Mouse (Mus musculus) G1E (cell line): ENCODE measurements around the gene Tmem235. TPM values are rescaled to one million over a fixed set of nuclear protein-coding genes. Genes with fewer than 3 reads are reported as not detected.
"Not testable (repeated sequence)": the region's sequence is repeated elsewhere in the genome, so short reads cannot be mapped to it uniquely, and the experiment has no call there.

Experiments
- ATAC-seq: 2 replicates; pipeline ENCODE4 v1.8.0; 2016; ENCODE audit warnings: mild to moderate bottlenecking; ENCODE audit not compliant: insufficient number of reproducible peaks, poor library complexity, low FRiP score, severe bottlenecking; ENCODE audit errors: extremely low read depth
- DNase-seq: peaks from one replicate; pipeline ENCODE4 v3.0.0; 2012; ENCODE audit warnings: low spot score
- H3K27me3 ChIP-seq: 2 replicates; pipeline ENCODE4 v1.6.1; 2012; ENCODE audit warnings: mild to moderate bottlenecking, low read length, inconsistent platforms; ENCODE audit not compliant: insufficient read depth
- H3K36me3 ChIP-seq: replicated peaks from 2 replicates; pipeline ENCODE3; 2012; ENCODE audit warnings: mild to moderate bottlenecking, inconsistent platforms
- H3K4me1 ChIP-seq: 2 replicates; pipeline ENCODE4 v1.6.1; 2012; ENCODE audit warnings: low read depth, low read length, inconsistent platforms, mixed read lengths; ENCODE audit not compliant: insufficient read depth
- H3K4me3 ChIP-seq: 2 replicates; pipeline ENCODE4 v1.5.1; 2012; ENCODE audit warnings: low read depth, mild to moderate bottlenecking, inconsistent platforms, low read length, moderate library complexity, mixed read lengths
- H3K9me3 ChIP-seq: replicated peaks from 2 replicates; pipeline ENCODE4 v1.6.1; 2012; ENCODE audit warnings: inconsistent platforms
- CTCF ChIP-seq: IDR thresholded peaks from 2 replicates; pipeline ENCODE4 v1.5.1; 2012; ENCODE audit warnings: low read depth, low read length, inconsistent platforms, mixed read lengths
- GATA1 ChIP-seq: IDR thresholded peaks from 2 replicates; pipeline ENCODE4 v1.6.1; 2012; ENCODE audit warnings: borderline replicate concordance, low read length, inconsistent platforms, mixed read lengths
- GATA2 ChIP-seq: IDR thresholded peaks from 2 replicates; pipeline ENCODE4 v1.6.1; 2012; ENCODE audit warnings: low read depth, low read length, inconsistent platforms, borderline replicate concordance
- POLR2AphosphoS5 ChIP-seq: IDR thresholded peaks from 2 replicates; pipeline ENCODE4 v1.6.1; 2012; ENCODE audit warnings: low read depth, low read length, inconsistent platforms; ENCODE audit not compliant: insufficient replicate concordance
- TAL1 ChIP-seq: conservative IDR thresholded peaks from 2 replicates; pipeline ENCODE4 v1.6.1; 2012; ENCODE audit warnings: low read depth, low read length, inconsistent platforms, mixed read lengths
- polyA plus RNA-seq: library from polyadenylated mRNA; stranded (reverse); fragments of >175 nt; gene quantifications from 2 replicates; pipeline ENCODE4 v1.2.3, GENCODE M21; 2012
- total RNA-seq, 2 experiments: library from RNA; stranded (forward) in 1 of 2; stranded (reverse) in 1 of 2; fragments of 200-1000 nt in 1 of 2; fragments of >200 nt in 1 of 2; fragmentation: Nextera tagmentation in 1 of 2; gene quantifications; 2 replicates each; pipeline ENCODE4 v1.2.3; 2014 to 2017

The Tmem235 gene
- total RNA-seq (2014; fragmentation: Nextera tagmentation), result not detected in 2 replicates
- 0.12 TPM in 1 of 2 replicates, not detected in the other for total RNA-seq (2017)
- polyA plus RNA-seq, result not detected in 2 replicates

DNA sequence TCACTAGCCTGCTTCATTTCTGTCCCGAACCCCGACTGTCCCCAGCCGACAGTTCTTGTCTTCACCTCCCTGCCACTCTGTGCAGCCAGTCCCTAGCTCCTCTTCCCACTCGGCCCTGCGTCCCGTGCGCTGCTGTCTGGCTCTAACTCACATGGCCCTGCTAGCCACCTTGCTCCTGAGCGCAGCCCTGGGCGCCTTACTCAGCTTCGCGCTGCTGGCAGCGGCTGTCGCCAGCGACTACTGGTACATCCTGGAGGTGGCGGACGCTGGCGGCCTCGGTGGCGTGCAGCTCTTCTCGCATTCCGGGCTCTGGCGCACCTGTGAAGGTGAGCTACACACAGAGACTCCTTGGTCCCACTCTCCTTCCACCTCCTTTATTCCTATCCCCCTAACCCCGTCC lies at the start of gene Tmem235:
Gene Tmem235 (plus strand): TSS at position 152 of the 400 bp plus-strand sequence.
- peaks cover 50% of the 10 kb centered on the region for H3K27me3 ChIP-seq
- peaks cover 7% of the 10 kb centered on the region for H3K9me3 ChIP-seq
- peaks cover 33% of the 10 kb centered on the region for H3K36me3 ChIP-seq
- ATAC-seq (no peak), DNase-seq (no peak)
- TF ChIP-seq GATA2, result no peak
- TF ChIP-seq POLR2AphosphoS5, result no peak
- no peak for TF ChIP-seq TAL1
- no peak for TF ChIP-seq GATA1
- no peak within 1 kb of the TSS for H3K4me3 ChIP-seq
- peaks cover 34% of the 10 kb centered on the region for H3K4me1 ChIP-seq

DNA sequence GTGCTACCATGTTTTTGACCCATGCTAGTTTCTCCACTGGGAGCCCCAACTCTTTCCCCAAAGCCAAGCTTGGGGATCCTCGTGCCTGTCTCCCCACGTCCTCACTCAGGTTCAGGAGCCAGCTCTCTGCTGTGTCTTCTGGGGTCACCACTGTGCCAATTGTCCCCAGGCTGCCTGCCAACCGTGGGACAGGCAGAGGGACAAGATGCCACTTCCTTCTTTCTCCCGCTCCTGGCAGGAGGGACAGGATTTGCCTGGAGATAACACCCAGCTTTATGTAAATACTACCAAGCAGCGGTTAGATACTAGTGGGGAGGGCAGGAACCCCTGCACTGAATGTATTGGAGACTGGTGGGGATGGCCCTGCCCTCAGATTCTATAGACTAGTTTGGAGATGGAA lies 46.7 kb upstream of the Tmem235 start:
- TF ChIP-seq TAL1, result no peak
- TF ChIP-seq POLR2AphosphoS5, result no peak
- no peak for TF ChIP-seq GATA2
- no peak for TF ChIP-seq GATA1
- TF ChIP-seq CTCF, result no peak
- Histone ChIP-seq H3K36me3 (peaks cover 84% of the 10 kb centered on the region), H3K4me1 (peaks cover 88% of the 10 kb centered on the region), H3K9me3 (no peaks in the 10 kb centered on the region), H3K27me3 (no peaks in the 10 kb centered on the region), H3K4me3 (no peak overlapping the region)
- DNase-seq (no peak), ATAC-seq (no peak)

DNA sequence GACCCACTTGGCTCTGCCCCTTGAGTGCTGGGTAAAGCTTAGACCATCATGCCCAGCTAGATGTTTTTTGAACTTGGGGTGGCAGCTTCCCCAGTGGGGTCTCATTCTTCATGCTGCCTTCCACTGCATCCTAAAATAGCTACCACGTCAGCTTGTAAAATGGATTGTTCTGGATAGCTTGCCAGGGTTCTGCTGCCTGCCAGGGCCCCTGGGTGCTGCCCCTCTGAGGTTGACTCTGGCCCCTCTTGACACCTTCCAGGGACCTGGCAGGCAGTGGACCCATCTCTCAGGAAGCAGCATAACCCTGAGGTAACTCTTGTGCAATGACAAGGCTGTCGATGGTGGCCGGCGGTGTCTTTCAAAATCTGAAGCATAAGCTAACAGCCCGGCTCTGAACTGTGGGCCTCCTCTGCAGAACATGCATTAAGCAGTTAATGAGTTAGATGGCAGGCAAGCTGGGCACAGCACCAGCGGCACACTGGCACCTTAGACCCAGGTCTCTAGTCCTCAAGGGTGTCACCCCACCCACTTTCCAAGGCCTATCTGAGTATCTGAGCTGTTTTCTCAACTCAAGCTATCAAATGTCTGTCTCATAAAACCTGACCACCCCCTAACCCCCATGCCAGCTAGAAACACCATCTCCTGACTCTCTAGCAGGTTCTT lies 45.7 kb upstream of the Tmem235 start:
- TF ChIP-seq GATA1, result no peak
- no peak for TF ChIP-seq GATA2
- TF ChIP-seq POLR2AphosphoS5, result no peak
- no peak for TF ChIP-seq CTCF
- no peak for TF ChIP-seq TAL1
- no peak for DNase-seq
- no peaks in the 10 kb centered on the region for H3K9me3 ChIP-seq
- H3K36me3 ChIP-seq, result peaks cover 94% of the 10 kb centered on the region
- peaks cover 92% of the 10 kb centered on the region for H3K4me1 ChIP-seq
- H3K27me3 ChIP-seq, result no peaks in the 10 kb centered on the region
- ATAC-seq, result no peak
- H3K4me3 ChIP-seq, result no peak overlapping the region

DNA sequence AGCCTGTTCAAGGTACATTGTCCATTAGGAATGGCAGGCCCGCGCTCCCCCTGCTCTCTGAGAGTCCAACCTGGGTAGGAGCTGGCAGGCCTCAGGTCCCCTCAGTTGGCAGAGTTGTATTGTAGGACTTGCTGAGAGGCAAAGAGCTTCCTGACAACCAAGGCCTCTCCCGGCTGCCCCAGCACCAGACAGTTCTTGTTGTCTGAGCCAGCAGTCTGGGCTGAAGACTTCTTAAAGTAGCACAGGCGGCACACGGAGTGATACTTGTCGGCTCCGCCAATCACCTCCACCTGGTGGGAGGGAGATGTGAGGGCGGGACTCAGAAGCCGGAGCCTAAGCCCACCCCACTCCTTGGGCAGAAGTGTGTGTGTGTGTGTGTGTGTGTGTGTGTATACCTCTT lies 44.7 kb upstream of the Tmem235 start:
- peaks cover 100% of the 10 kb centered on the region for H3K36me3 ChIP-seq
- not testable (repeated sequence) for DNase-seq
- H3K4me1 ChIP-seq, result peaks cover 89% of the 10 kb centered on the region

DNA sequence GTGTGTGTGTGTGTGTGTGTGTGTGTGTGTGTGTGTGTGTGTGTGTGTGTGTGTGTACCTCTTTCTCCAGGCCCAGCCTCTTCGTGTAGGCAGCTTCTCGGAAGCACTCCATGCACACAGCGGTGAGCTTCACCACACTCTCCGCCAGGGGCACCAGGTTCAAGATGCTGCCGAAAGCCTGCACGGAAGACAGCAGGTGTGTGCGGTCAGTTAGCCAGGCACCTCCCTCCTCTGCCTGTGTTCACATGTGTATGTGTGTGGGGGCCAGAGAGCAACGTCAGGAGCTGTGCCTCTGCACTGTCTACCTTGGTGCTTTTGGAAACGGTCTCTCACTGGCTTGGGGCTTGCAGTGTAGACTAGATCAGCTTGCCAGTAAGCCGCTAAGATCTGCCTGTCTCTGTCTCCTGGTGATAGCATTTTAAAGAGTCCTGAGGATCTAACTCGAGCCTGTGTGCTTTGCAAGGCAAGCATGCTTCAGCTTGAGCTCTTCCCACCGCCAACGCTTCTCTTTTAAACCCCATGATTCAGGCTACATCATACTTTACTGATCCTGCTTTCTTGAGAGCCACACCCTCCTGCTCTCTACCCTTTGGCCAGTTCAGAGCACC lies 44.1 kb upstream of the Tmem235 start:
- Histone ChIP-seq H3K9me3 (no peaks in the 10 kb centered on the region), H3K27me3 (no peaks in the 10 kb centered on the region), H3K4me1 (peaks cover 89% of the 10 kb centered on the region), H3K36me3 (peaks cover 100% of the 10 kb centered on the region), H3K4me3 (no peak overlapping the region; the same call in 1 of the 2 replicates)
- TF ChIP-seq CTCF (no peak), GATA1 (no peak), TAL1 (no peak), POLR2AphosphoS5 (no peak)
- ATAC-seq, result no peak
- no peak for DNase-seq

More for the DNA sequence above, 44.7 kb upstream of the Tmem235 start:
- H3K4me3 ChIP-seq, H3K9me3 ChIP-seq, ATAC-seq, H3K27me3 ChIP-seq: not testable (repeated sequence)

DNA sequence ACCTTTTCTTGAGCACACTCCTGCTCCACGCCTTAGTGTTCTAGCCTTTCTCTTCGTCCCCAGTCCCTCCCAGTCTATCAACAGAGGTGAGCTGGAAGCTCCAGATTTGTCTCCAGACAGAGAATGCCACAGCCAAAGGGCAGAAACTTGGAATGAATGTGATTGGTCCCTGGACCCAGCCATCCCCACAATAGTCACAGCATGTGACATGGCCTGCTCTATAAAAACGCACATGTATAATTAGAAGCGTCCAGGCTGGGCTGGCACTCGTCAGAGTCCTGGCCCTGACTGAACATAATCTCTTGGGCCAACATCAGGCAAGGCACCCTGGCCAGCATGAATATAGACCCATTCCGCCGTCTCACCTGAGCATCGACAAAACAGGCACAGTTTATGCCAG lies 41.5 kb upstream of the Tmem235 start:
- no peak overlapping the region for H3K4me3 ChIP-seq
- TF ChIP-seq POLR2AphosphoS5 (no peak), CTCF (no peak), GATA1 (no peak), GATA2 (no peak), TAL1 (no peak)
- H3K9me3 ChIP-seq, result no peaks in the 10 kb centered on the region
- H3K4me1 ChIP-seq, result peaks cover 90% of the 10 kb centered on the region
- peaks cover 100% of the 10 kb centered on the region for H3K36me3 ChIP-seq
- H3K27me3 ChIP-seq, result no peaks in the 10 kb centered on the region
- ATAC-seq (no peak), DNase-seq (no peak)
